Mouse (Mus musculus) cerebellum, postnatal 36 days (tissue): ENCODE measurements around the gene Foxi1.

Experiments
- DNase-seq, 2 experiments: peaks; one replicate each; pipeline ENCODE4 v3.0.0; 2021 to 2022; ENCODE audit warnings: mixed read lengths in 2 of 2

Gene Foxi1

DNA sequence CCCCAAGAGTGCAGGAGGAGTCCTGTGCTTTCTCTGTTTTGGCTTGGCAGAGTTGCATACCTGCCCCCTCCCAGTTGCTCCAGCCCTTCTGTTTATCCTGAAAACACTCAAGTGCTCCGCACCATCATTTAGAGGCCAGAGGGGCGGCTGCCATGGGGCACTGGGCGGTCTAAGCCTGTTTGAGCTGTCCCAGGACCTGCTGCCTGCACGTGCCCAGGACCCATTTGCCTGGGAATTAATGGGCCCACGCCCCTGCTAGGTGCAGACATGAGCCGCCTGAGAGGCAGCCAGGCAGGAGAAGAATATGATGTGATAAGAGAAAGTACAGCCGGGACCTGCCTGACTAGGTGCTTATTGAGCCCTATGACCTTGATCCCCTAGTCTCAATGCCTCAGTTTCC is 52.7 kb downstream of the Foxi1 start:
- no peak for DNase-seq
